Mouse (Mus musculus) heart, adult 11 months (tissue): ENCODE measurements around the gene Zc3h12d.

ENCODE experiments used
- DNase-seq: peaks from one replicate; pipeline ENCODE4 v3.0.0; 2022

The Zc3h12d gene

GRCm38 (mm10) chr10:7874194-7874593 is 41.9 kb downstream of the Zc3h12d start:
- DNase-seq: no peak

GRCm38 (mm10) chr10:7880283-7880682 is 48.0 kb downstream of the Zc3h12d start:
- peak; percentile 4 for DNase-seq

- peak; percentile 51 for DNase-seq
These were observed 49.7 kb downstream of the Zc3h12d start for GRCm38 (mm10) chr10:7881971-7882370.

GRCm38 (mm10) chr10:7883524-7883923 is 51.3 kb downstream of the Zc3h12d start:
- peak; percentile 89 for DNase-seq

- peak; percentile 87 for DNase-seq
These were observed 56.1 kb downstream of the Zc3h12d start for GRCm38 (mm10) chr10:7888256-7888868.

- DNase-seq: peak; percentile 66
These were observed 68.7 kb downstream of the Zc3h12d start for GRCm38 (mm10) chr10:7900719-7901627.

- DNase-seq: no peak
These were observed 71.9 kb downstream of the Zc3h12d start for GRCm38 (mm10) chr10:7904157-7904556.

GRCm38 (mm10) chr10:7907151-7907550 is 74.9 kb downstream of the Zc3h12d start:
- peak; percentile 74 for DNase-seq

GRCm38 (mm10) chr10:7911268-7911667 is 79.0 kb downstream of the Zc3h12d start:
- DNase-seq: peak; percentile 66
